Mouse (Mus musculus) MEL (cell line): Measurements from ENCODE around the gene Vipr1. TPM values are rescaled to one million over a fixed set of nuclear protein-coding genes. Genes with fewer than 3 reads are reported as not detected.

ENCODE experiments used
- DNase-seq: peaks from one replicate; pipeline ENCODE4 v3.0.0; 2011; ENCODE audit warnings: low read depth, low spot score
- H3K27ac ChIP-seq: 2 replicates; pipeline ENCODE4 v1.5.1; 2012; ENCODE audit warnings: low read depth, mild to moderate bottlenecking, control low read depth, low read length, moderate library complexity; ENCODE audit not compliant: control insufficient read depth
- H3K27me3 ChIP-seq, 2 experiments: fragments of 150-350 bp in 1 of 2; sonication (generic) in 1 of 2; 2 replicates each; pipeline ENCODE4 v1.6.1; 2012; ENCODE audit warnings: low read length in 2 of 2, mild to moderate bottlenecking in 2 of 2, improper control_type of control experiment in 1 of 2, moderate library complexity in 1 of 2; ENCODE audit not compliant: insufficient read depth in 2 of 2, control insufficient read depth in 1 of 2
- H3K36me3 ChIP-seq, 2 experiments: 2 replicates each; pipeline ENCODE4 v1.6.1; 2012 to 2014; ENCODE audit warnings: low read length in 2 of 2, improper control_type of control experiment in 1 of 2, inconsistent platforms in 1 of 2, mild to moderate bottlenecking in 1 of 2; ENCODE audit not compliant: insufficient read depth in 2 of 2, control insufficient read depth in 1 of 2
- H3K4me1 ChIP-seq, 2 experiments: fragments of 150-350 bp in 1 of 2; sonication (generic) in 1 of 2; 2 replicates each; pipeline ENCODE4 v1.6.1; 2012; ENCODE audit warnings: low read length in 2 of 2, improper control_type of control experiment in 1 of 2, mild to moderate bottlenecking in 1 of 2; ENCODE audit not compliant: insufficient read depth in 2 of 2, control insufficient read depth in 1 of 2
- H3K4me3 ChIP-seq, 2 experiments: fragments of 150-350 bp in 1 of 2; sonication (generic) in 1 of 2; 2 replicates each; pipeline ENCODE4 v1.5.1; 2012; ENCODE audit warnings: low read depth in 2 of 2, low read length in 2 of 2, mild to moderate bottlenecking in 2 of 2, moderate library complexity in 2 of 2, control low read depth in 1 of 2, improper control_type of control experiment in 1 of 2; ENCODE audit not compliant: control insufficient read depth in 1 of 2, insufficient read depth in 1 of 2
- H3K79me2 ChIP-seq: 2 replicates; pipeline ENCODE4 v1.6.1; 2012; ENCODE audit warnings: mild to moderate bottlenecking, low read length, moderate library complexity; ENCODE audit not compliant: control insufficient read depth, poor library complexity, insufficient read depth
- H3K9ac ChIP-seq: 2 replicates; pipeline ENCODE4 v1.6.1; 2012; ENCODE audit warnings: low read depth, mild to moderate bottlenecking, control low read depth, low read length, moderate library complexity; ENCODE audit not compliant: control insufficient read depth, poor library complexity, severe bottlenecking
- H3K9me3 ChIP-seq: fragments of 150-350 bp; sonication (generic); replicated peaks from 2 replicates; pipeline ENCODE4 v1.6.1; 2012; ENCODE audit warnings: mild to moderate bottlenecking, low read length, improper control_type of control experiment, moderate library complexity; ENCODE audit not compliant: insufficient read depth
- CHD1 ChIP-seq: IDR thresholded peaks from 2 replicates; pipeline ENCODE4 v1.6.1; 2012; ENCODE audit warnings: low read depth, mild to moderate bottlenecking, inconsistent platforms, low read length, improper control_type of control experiment
- CTCF ChIP-seq, 3 experiments: IDR thresholded peaks in 2 of 3; conservative IDR thresholded peaks in 1 of 3; 2 replicates each; pipeline ENCODE4 v1.5.1; 2011 to 2012; ENCODE audit warnings: low read length in 3 of 3, low read depth in 2 of 3, mild to moderate bottlenecking in 2 of 3, improper control_type of control experiment in 1 of 3, inconsistent platforms in 1 of 3, mixed read lengths in 1 of 3, moderate library complexity in 1 of 3; ENCODE audit not compliant: control insufficient read depth in 1 of 3, insufficient read depth in 1 of 3, poor library complexity in 1 of 3, severe bottlenecking in 1 of 3
- ELF1 ChIP-seq: IDR thresholded peaks from 2 replicates; pipeline ENCODE4 v1.6.1; 2014; ENCODE audit warnings: low read depth, mild to moderate bottlenecking, inconsistent platforms, low read length, improper control_type of control experiment, moderate library complexity
- EP300 ChIP-seq, 2 experiments: IDR thresholded peaks; 2 replicates each; pipeline ENCODE4 v1.6.1; 2011; ENCODE audit warnings: improper control_type of control experiment in 2 of 2, low read length in 2 of 2, low read depth in 1 of 2, mild to moderate bottlenecking in 1 of 2
- GABPA ChIP-seq: IDR thresholded peaks from 2 replicates; pipeline ENCODE4 v1.6.1; 2012; ENCODE audit warnings: low read depth, mild to moderate bottlenecking, inconsistent platforms, low read length, improper control_type of control experiment, moderate library complexity
- JUND ChIP-seq: IDR thresholded peaks from 2 replicates; pipeline ENCODE4 v1.6.1; 2011; ENCODE audit warnings: low read depth, mild to moderate bottlenecking, improper control_type of control experiment, low read length
- KAT2A ChIP-seq: conservative IDR thresholded peaks from 2 replicates; pipeline ENCODE4 v1.6.1; 2012; ENCODE audit warnings: low read depth, low read length, improper control_type of control experiment, inconsistent platforms
- MAFK ChIP-seq: IDR thresholded peaks from 2 replicates; pipeline ENCODE4 v1.6.1; 2011; ENCODE audit warnings: low read depth, mild to moderate bottlenecking, low read length, improper control_type of control experiment, borderline replicate concordance
- MAX ChIP-seq: IDR thresholded peaks from 2 replicates; pipeline ENCODE4 v1.6.1; 2011; ENCODE audit warnings: low read length, improper control_type of control experiment
- MAZ ChIP-seq: IDR thresholded peaks from 2 replicates; pipeline ENCODE4 v1.6.1; 2012; ENCODE audit warnings: low read depth, mild to moderate bottlenecking, inconsistent platforms, low read length, improper control_type of control experiment
- MXI1 ChIP-seq: IDR thresholded peaks from 2 replicates; pipeline ENCODE4 v1.6.1; 2011; ENCODE audit warnings: mild to moderate bottlenecking, low read depth, low read length, improper control_type of control experiment
- MYB ChIP-seq: IDR thresholded peaks from 2 replicates; pipeline ENCODE4 v1.6.1; 2011; ENCODE audit warnings: mild to moderate bottlenecking, low read depth, low read length, improper control_type of control experiment
- MYC ChIP-seq: IDR thresholded peaks from 2 replicates; pipeline ENCODE4 v1.6.1; 2011; ENCODE audit warnings: low read depth, mild to moderate bottlenecking, low read length, improper control_type of control experiment, moderate library complexity
- NELFE ChIP-seq: IDR thresholded peaks from 2 replicates; pipeline ENCODE4 v1.6.1; 2011; ENCODE audit warnings: low read depth, low read length, improper control_type of control experiment
- NRF1 ChIP-seq: IDR thresholded peaks from 2 replicates; pipeline ENCODE4 v1.6.1; 2014; ENCODE audit warnings: low read depth, mild to moderate bottlenecking, inconsistent platforms, low read length, improper control_type of control experiment, moderate library complexity; ENCODE audit not compliant: poor library complexity, insufficient read depth, severe bottlenecking
- POLR2AphosphoS2 ChIP-seq: IDR thresholded peaks from 2 replicates; pipeline ENCODE4 v1.6.1; 2011; ENCODE audit warnings: low read length, improper control_type of control experiment
- RAD21 ChIP-seq: IDR thresholded peaks from 2 replicates; pipeline ENCODE4 v1.6.1; 2011; ENCODE audit warnings: mild to moderate bottlenecking, low read depth, low read length, improper control_type of control experiment
- RCOR1 ChIP-seq: IDR thresholded peaks from 2 replicates; pipeline ENCODE4 v1.6.1; 2012; ENCODE audit warnings: low read depth, mild to moderate bottlenecking, inconsistent platforms, low read length, improper control_type of control experiment
- SIN3A ChIP-seq: IDR thresholded peaks from 2 replicates; pipeline ENCODE4 v1.6.1; 2012; ENCODE audit warnings: low read length, improper control_type of control experiment, inconsistent platforms
- USF2 ChIP-seq, 2 experiments: IDR thresholded peaks; 2 replicates each; pipeline ENCODE4 v1.6.1; 2011 to 2012; ENCODE audit warnings: improper control_type of control experiment in 2 of 2, low read length in 2 of 2, borderline replicate concordance in 1 of 2, inconsistent platforms in 1 of 2, low read depth in 1 of 2, mild to moderate bottlenecking in 1 of 2; ENCODE audit not compliant: insufficient read depth in 1 of 2
- ZC3H11A ChIP-seq: IDR thresholded peaks from 2 replicates; pipeline ENCODE4 v1.6.1; 2012; ENCODE audit warnings: low read depth, mild to moderate bottlenecking, inconsistent platforms, low read length, improper control_type of control experiment
- polyA plus RNA-seq, 2 experiments: library from polyadenylated mRNA; stranded (reverse) in 1 of 2; unstranded in 1 of 2; fragments of >175 nt in 1 of 2; fragments of >200 nt in 1 of 2; gene quantifications; 2 replicates each; pipeline versions ENCODE4 v1.2.1 to v1.2.4; 2012; ENCODE audit warnings: low replicate concordance in 2 of 2, low read depth in 1 of 2; ENCODE audit not compliant: insufficient read length in 2 of 2, insufficient read depth in 1 of 2, missing spikeins in 1 of 2
- total RNA-seq: library from RNA; depleted of rRNA; stranded (reverse); fragments of 300-350 nt; gene quantifications from 2 replicates; pipeline ENCODE4 v1.2.3, GENCODE M21; 2012

Gene Vipr1
- total and polyA plus RNA-seq, 3 experiments: not detected

DNA sequence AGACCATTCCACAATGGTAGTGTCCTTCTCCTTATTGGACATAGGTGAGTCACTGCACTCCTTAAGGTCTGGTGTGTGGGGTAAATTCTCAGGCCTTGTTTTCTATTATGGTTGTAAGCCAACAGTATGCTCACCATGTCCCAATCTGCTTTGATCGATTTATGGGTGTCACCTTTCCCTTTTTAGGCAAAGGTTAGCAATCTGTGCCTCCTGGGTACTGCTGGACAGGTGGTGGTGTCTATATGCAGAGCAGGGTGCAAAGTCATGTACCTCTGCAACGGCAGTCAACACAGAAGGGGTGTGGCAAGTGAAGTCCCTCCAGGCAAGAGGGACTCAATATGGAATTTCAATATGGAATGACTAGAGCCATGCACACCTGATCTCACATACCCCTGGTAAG, 17.6 kb upstream of the Vipr1 start:
- TF ChIP-seq MYB: no peak
- no peak for TF ChIP-seq CHD1
- no peak for TF ChIP-seq MYC
- no peak for TF ChIP-seq MAFK
- TF ChIP-seq ELF1: no peak
- no peak for TF ChIP-seq KAT2A
- TF ChIP-seq MAX: no peak
- TF ChIP-seq SIN3A: no peak
- TF ChIP-seq CTCF (IDR thresholded peaks at IDR 0.05 in 2 of 3, conservative IDR thresholded peaks at IDR 0.05 in 1 of 3; ENCODE audit: control insufficient read depth in 1 of 3, insufficient read depth in 1 of 3, low read depth in 2 of 3, low read length in 3 of 3, poor library complexity in 1 of 3, severe bottlenecking in 1 of 3): no peak
- TF ChIP-seq RCOR1: no peak
- Histone ChIP-seq H3K4me3 (no peak overlapping the region), H3K36me3 (no peaks in the 10 kb centered on the region), H3K9me3 (no peaks in the 10 kb centered on the region), H3K9ac (no peak overlapping the region), H3K27me3 (no peaks in the 10 kb centered on the region; a peak in 1 of 4 replicates), H3K27ac (no peak overlapping the region), H3K4me1 (no peaks in the 10 kb centered on the region), H3K79me2 (no peaks in the 10 kb centered on the region)
- DNase-seq: no peak

DNA sequence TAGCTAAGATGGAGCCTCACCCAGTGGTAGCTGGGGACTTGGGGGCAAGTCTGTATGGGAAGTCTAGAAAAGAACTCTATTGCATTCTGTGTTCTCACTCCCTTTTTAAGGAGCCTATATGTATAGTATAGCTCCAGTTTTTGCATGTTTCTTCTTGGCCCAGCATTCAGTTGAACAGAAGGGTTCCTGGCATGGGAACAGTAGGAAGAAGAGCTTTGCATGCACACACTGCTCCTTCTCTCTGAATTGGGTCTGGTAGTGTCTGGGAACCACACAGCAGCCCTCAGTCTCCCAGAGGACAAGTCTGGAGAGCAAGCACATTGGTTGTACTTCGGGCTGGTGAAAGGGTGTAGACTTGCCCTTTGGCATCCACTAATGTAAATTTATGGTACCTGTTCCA, 11.9 kb upstream of the Vipr1 start:
- DNase-seq: no peak
- H3K27me3 ChIP-seq: no peaks in the 10 kb centered on the region; a peak in 1 of 4 replicates

DNA sequence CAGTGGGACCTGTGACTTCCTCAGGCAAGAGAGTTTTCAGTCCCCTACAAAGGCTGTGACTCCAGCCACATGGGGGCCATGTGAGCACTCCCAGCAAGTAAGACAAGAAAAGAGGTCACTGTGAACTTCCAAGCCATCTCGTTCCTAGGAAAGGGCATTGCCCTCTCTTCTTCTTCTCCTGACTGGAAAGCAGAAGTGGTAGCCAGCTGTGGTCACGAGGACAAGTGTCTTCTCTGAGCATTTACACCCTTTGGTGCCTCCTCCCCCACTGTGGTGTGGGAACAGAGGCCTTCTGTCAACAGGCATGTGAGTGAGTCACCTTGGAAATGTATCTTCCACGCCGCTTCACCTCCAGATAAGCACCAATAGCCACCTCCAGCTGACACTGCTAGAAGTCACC, 10.6 kb upstream of the Vipr1 start:
- no peak overlapping the region for H3K4me3 ChIP-seq
- no peaks in the 10 kb centered on the region for H3K36me3 ChIP-seq
- TF ChIP-seq MXI1 (no peak), MAX (no peak), MAZ (no peak), ZC3H11A (no peak), RAD21 (no peak), JUND (no peak), NRF1 (no peak), EP300 (IDR thresholded peaks at IDR 0.05; ENCODE audit: low read depth in 1 of 2, low read length in 2 of 2) (no peak), USF2 (IDR thresholded peaks at IDR 0.05; ENCODE audit: borderline replicate concordance in 1 of 2, insufficient read depth in 1 of 2, low read depth in 1 of 2, low read length in 2 of 2) (no peak), CTCF (IDR thresholded peaks at IDR 0.05 in 2 of 3, conservative IDR thresholded peaks at IDR 0.05 in 1 of 3; ENCODE audit: control insufficient read depth in 1 of 3, insufficient read depth in 1 of 3, low read depth in 2 of 3, low read length in 3 of 3, poor library complexity in 1 of 3, severe bottlenecking in 1 of 3) (no peak), GABPA (no peak)
- TF ChIP-seq, all 39 proteins: peak for 0
- Histone ChIP-seq H3K9me3 (no peaks in the 10 kb centered on the region), H3K27me3 (no peaks in the 10 kb centered on the region; a peak in 1 of 4 replicates), H3K4me1 (no peaks in the 10 kb centered on the region), H3K27ac (no peak overlapping the region), H3K79me2 (no peaks in the 10 kb centered on the region), H3K9ac (no peak overlapping the region)
- DNase-seq: peak; percentile 10

More for the DNA sequence above, 11.9 kb upstream of the Vipr1 start:
- no peak overlapping the region for H3K9ac ChIP-seq
- no peaks in the 10 kb centered on the region for H3K4me1 ChIP-seq
- no peaks in the 10 kb centered on the region for H3K36me3 ChIP-seq
- H3K4me3 ChIP-seq: no peak overlapping the region
- no peak overlapping the region for H3K27ac ChIP-seq
- no peaks in the 10 kb centered on the region for H3K79me2 ChIP-seq
- no peak for TF ChIP-seq POLR2AphosphoS2
- TF ChIP-seq NELFE: no peak
- TF ChIP-seq KAT2A: no peak
- TF ChIP-seq GABPA: no peak
- H3K9me3 ChIP-seq: no peaks in the 10 kb centered on the region
